In genomic region chr12:110454223-110454622, GRCm38 (mm10) we compare ENCODE assay signal across 9 mouse cellular contexts. TPM values are rescaled to one million over a fixed set of nuclear protein-coding genes. Genes with fewer than 3 reads are reported as not detected.
DNase-seq lines count a peak whose midpoint lies in the region; ATAC-seq and TF ChIP-seq lines count a peak whose summit lies in the region.
"Had no signal": no experiment of that assay in that cellular context is flagged by ENCODE, and none has a peak within 500 bp of the region (broad histone marks: within the 10 kb centered on the region; RNA-seq: fewer than 3 reads in every experiment).

No protein-coding gene starts in this region.

- intact Hi-C loops in left cerebral cortex, adult 2 months (cut with DNase I) = loop anchor here (5.0 kb wide), 1 partner anchor 108 kb away; no protein-coding TSS in a partner anchor

- DNase-seq in cerebellum, adult 11 months = peak; percentile 48
- DNase-seq in fibroblast of lung, adult 2 months (ENCODE audit: low read depth) = peak; percentile 49
- DNase-seq in hindbrain, embryonic 10.5 days (ENCODE audit: low spot score) = peak; percentile 69
- peak; percentile 57 to 60 for DNase-seq in left cerebral cortex, adult 2 months (ENCODE audit: extremely low spot score in 1 of 2, low spot score in 2 of 2)
- DNase-seq in spleen, postnatal 10 days (ENCODE audit: low spot score in 2 of 2) = peak; percentile 42 to 74

- no peaks in the 10 kb centered on the region for H3K9me3 ChIP-seq in hindbrain, embryonic 10.5 days

- WGBS in bone marrow, adult 2 months = 4% methylated on average over 5 of the region's 5 CpGs
- WGBS in hindbrain, embryonic 10.5 days = 12% methylated on average over 5 of the region's 5 CpGs

- TF ChIP-seq POLR2A in bone marrow, adult 2 months (IDR thresholded peaks at IDR 0.05; ENCODE audit: borderline replicate concordance, control insufficient read depth, low read depth, low read length) = no peak

- peaks cover 2% of the 10 kb centered on the region; the same call in 1 of the 2 replicates for H3K4me1 ChIP-seq in bone marrow, adult 2 months (ENCODE audit: control insufficient read depth, insufficient read depth, low read length)
- no peaks in the 10 kb centered on the region; the same call in 1 of the 2 replicates for H3K4me1 ChIP-seq in hindbrain, embryonic 10.5 days (replicated peaks)

- H3K36me3 ChIP-seq in hindbrain, embryonic 10.5 days = no peaks in the 10 kb centered on the region

- no peak for ATAC-seq in cerebellum, adult (ENCODE audit: insufficient number of reproducible peaks, low FRiP score, low TSS enrichment)
- ATAC-seq in megakaryocyte progenitor cell, adult 5-6 weeks (replicated peaks; ENCODE audit: poor library complexity) = peak; percentile 92

- no peaks in the 10 kb centered on the region for H3K27me3 ChIP-seq in hindbrain, embryonic 10.5 days (ENCODE audit: insufficient read depth, poor library complexity, severe bottlenecking)

- H3K27ac ChIP-seq in bone marrow, adult 2 months (ENCODE audit: control insufficient read depth, insufficient read depth, low read depth, low read length, poor library complexity) = no peak overlapping the region
- H3K27ac ChIP-seq in hindbrain, embryonic 10.5 days = no peak overlapping the region
- no peak overlapping the region for H3K27ac ChIP-seq in left cerebral cortex, adult 2 months
- H3K27ac ChIP-seq: macrophage had no signal

- TF ChIP-seq CTCF in bone marrow, adult 2 months (IDR thresholded peaks at IDR 0.05; ENCODE audit: control insufficient read depth, insufficient read depth, low read length) = peak; percentile 78
- peak; percentile 90 for TF ChIP-seq CTCF in left cerebral cortex, adult 2 months (IDR thresholded peaks at IDR 0.05)

- no peak overlapping the region for H3K4me3 ChIP-seq in bone marrow, adult 2 months (replicated peaks; ENCODE audit: control insufficient read depth, low read depth, low read length)
- H3K4me3 ChIP-seq in hindbrain, embryonic 10.5 days = no peak overlapping the region
- no peak overlapping the region for H3K4me3 ChIP-seq in left cerebral cortex, adult 2 months

RNA-seq across cellular contexts. Expression of gene Ppp2r5c, which starts 7.3 kb away (rescaled TPM):
- polyA plus RNA-seq in bone marrow, adult 2 months (2011; ENCODE audit: insufficient read depth, insufficient read length, low replicate concordance, missing spikeins) = 38.6 and 59.4 TPM in 2 replicates
- polyA plus RNA-seq in hindbrain, embryonic 10.5 days (2016; fragmentation: Nextera tagmentation; extraction: Ambion mirVana) = 139 and 146 TPM in 2 replicates
- 100 to 1,000 TPM; 266 to 272 TPM for total RNA-seq in left cerebral cortex, adult 2 months (2021)
- 108 and 119 TPM in 2 replicates for total RNA-seq in megakaryocyte progenitor cell, adult 5-6 weeks (2015)
- 189 and 205 TPM in 2 replicates for total RNA-seq in megakaryocyte progenitor cell, adult 5-6 weeks (2017)
